Mouse (Mus musculus) forebrain, embryonic 10.5 days (tissue): Measurements from ENCODE around the gene Esr2. TPM values are rescaled to one million over a fixed set of nuclear protein-coding genes. Genes with fewer than 3 reads are reported as not detected.

Source experiments
- DNase-seq: peaks from one replicate; pipeline ENCODE4 v3.0.0-alpha.2; 2017; ENCODE audit warnings: low spot score; ENCODE audit errors: extremely low spot score
- H3K27ac ChIP-seq: fragments of 300-500 bp; sonication (generic); 2 replicates; pipeline ENCODE4 v1.5.1; 2016; ENCODE audit warnings: mild to moderate bottlenecking
- H3K27me3 ChIP-seq: fragments of 300-500 bp; sonication (generic); 2 replicates; pipeline ENCODE4 v1.6.1; 2016; ENCODE audit warnings: mild to moderate bottlenecking; ENCODE audit not compliant: poor library complexity, severe bottlenecking
- H3K36me3 ChIP-seq: fragments of 300-500 bp; sonication (generic); replicated peaks from 2 replicates; pipeline ENCODE4 v1.6.1; 2016; ENCODE audit warnings: mild to moderate bottlenecking, moderate library complexity
- H3K4me1 ChIP-seq: fragments of 300-500 bp; sonication (generic); 2 replicates; pipeline ENCODE4 v1.6.1; 2016
- H3K4me3 ChIP-seq: fragments of 300-500 bp; sonication (generic); 2 replicates; pipeline ENCODE4 v1.5.1; 2016; ENCODE audit warnings: mild to moderate bottlenecking, moderate library complexity
- H3K9me3 ChIP-seq: fragments of 300-500 bp; sonication (generic); 2 replicates; pipeline ENCODE4 v1.6.1; 2016; ENCODE audit warnings: mild to moderate bottlenecking, moderate library complexity
- WGBS: fragments of 180-500 bp; shearing (Covaris S2); methylation state at CpG from one replicate; pipeline ENCODE4 v1.1.7; 2016; 5-methylcytosine and 5-hydroxymethylcytosine counted together
- polyA plus RNA-seq: library from polyadenylated mRNA; unstranded; fragments of >200 nt; fragmentation: Nextera tagmentation; extraction: Ambion mirVana; gene quantifications from 2 replicates; pipeline ENCODE4 v1.2.1, GENCODE M21; 2016

Esr2 gene
- polyA plus RNA-seq, 1 experiment from 2014 or later: 0.47 TPM

- WGBS: 87% methylated on average over 6 of the region's 6 CpGs
Measured at GRCm38 (mm10) chr12:76130891-76131290, 46.2 kb downstream of the Esr2 start.

GRCm38 (mm10) chr12:76130281-76130680 lies 46.8 kb downstream of the Esr2 start:
- no peak overlapping the region for H3K4me3 ChIP-seq
- H3K27me3 ChIP-seq: no peaks in the 10 kb centered on the region
- whole genome bisulfite sequencing: 22% methylated on average over 4 of the region's 4 CpGs
- H3K4me1 ChIP-seq: peaks cover 3% of the 10 kb centered on the region; the same call in 1 of the 2 replicates
- DNase-seq: peak; percentile 30
- H3K36me3 ChIP-seq: no peaks in the 10 kb centered on the region
- no peaks in the 10 kb centered on the region for H3K9me3 ChIP-seq
- no peak overlapping the region for H3K27ac ChIP-seq

More at GRCm38 (mm10) chr12:76130891-76131290, 46.2 kb downstream of the Esr2 start:
- DNase-seq: no peak
- Histone ChIP-seq H3K27me3 (no peaks in the 10 kb centered on the region), H3K36me3 (no peaks in the 10 kb centered on the region), H3K4me1 (peaks cover 3% of the 10 kb centered on the region; the same call in 1 of the 2 replicates), H3K4me3 (no peak overlapping the region), H3K9me3 (no peaks in the 10 kb centered on the region), H3K27ac (no peak overlapping the region)

- DNase-seq: no peak
- Histone ChIP-seq H3K9me3 (no peaks in the 10 kb centered on the region), H3K4me3 (no peak overlapping the region), H3K4me1 (peaks cover 3% of the 10 kb centered on the region; the same call in 1 of the 2 replicates), H3K27ac (no peak overlapping the region), H3K36me3 (no peaks in the 10 kb centered on the region), H3K27me3 (no peaks in the 10 kb centered on the region)
- WGBS: 89% methylated on average over 10 of the region's 10 CpGs
Measured at GRCm38 (mm10) chr12:76128831-76129230, 48.2 kb downstream of the Esr2 start.

GRCm38 (mm10) chr12:76128306-76128705 lies 48.8 kb downstream of the Esr2 start:
- 77% methylated on average over 3 of the region's 3 CpGs for WGBS
- no peak for DNase-seq

DNA sequence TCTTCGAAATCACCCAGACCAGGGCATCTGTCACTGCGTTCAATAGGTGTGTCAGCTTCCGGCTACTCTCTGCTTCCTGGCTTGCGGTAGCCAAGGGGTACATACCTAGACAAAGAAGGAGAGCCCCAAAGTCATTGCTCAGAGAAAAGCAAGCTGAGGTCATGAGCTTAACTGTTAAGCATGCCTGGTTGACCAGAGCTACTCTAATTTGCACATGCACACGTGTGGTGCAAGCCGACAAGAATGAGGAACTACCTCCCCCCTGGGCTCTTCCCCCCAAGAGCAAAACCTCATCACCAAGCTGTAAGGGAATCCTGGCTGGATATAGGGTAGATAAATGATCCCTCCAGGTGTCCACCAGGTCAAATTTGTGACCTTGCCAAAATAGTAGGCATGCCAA lies 53.8 kb downstream of the Esr2 start:
- no peaks in the 10 kb centered on the region for H3K4me1 ChIP-seq
- H3K27me3 ChIP-seq: no peaks in the 10 kb centered on the region
- H3K4me3 ChIP-seq: no peak overlapping the region
- no peak overlapping the region for H3K27ac ChIP-seq
- H3K9me3 ChIP-seq: no peaks in the 10 kb centered on the region
- WGBS: 96% methylated on average over 6 of the region's 6 CpGs
- DNase-seq: no peak
- no peaks in the 10 kb centered on the region for H3K36me3 ChIP-seq

More at GRCm38 (mm10) chr12:76128306-76128705, 48.8 kb downstream of the Esr2 start:
- Histone ChIP-seq H3K36me3 (no peaks in the 10 kb centered on the region), H3K4me3 (no peak overlapping the region), H3K27ac (no peak overlapping the region), H3K27me3 (no peaks in the 10 kb centered on the region), H3K9me3 (no peaks in the 10 kb centered on the region), H3K4me1 (peaks cover 3% of the 10 kb centered on the region; the same call in 1 of the 2 replicates)

- H3K4me1 ChIP-seq: peaks cover 6% of the 10 kb centered on the region; the same call in 1 of the 2 replicates
- no peaks in the 10 kb centered on the region for H3K9me3 ChIP-seq
- H3K36me3 ChIP-seq: peaks cover 1% of the 10 kb centered on the region; the same call in 1 of the 2 replicates
- WGBS: 87% methylated on average over 4 of the region's 4 CpGs
- H3K27ac ChIP-seq: no peak overlapping the region
- H3K27me3 ChIP-seq: no peaks in the 10 kb centered on the region
- no peak overlapping the region for H3K4me3 ChIP-seq
- DNase-seq: no peak
Measured at GRCm38 (mm10) chr12:76117632-76118153, 59.4 kb downstream of the Esr2 start.

- H3K4me3 ChIP-seq: no peak overlapping the region
- no peaks in the 10 kb centered on the region for H3K9me3 ChIP-seq
- H3K27ac ChIP-seq: no peak overlapping the region
- peaks cover 12% of the 10 kb centered on the region for H3K36me3 ChIP-seq
- H3K27me3 ChIP-seq: no peaks in the 10 kb centered on the region
- WGBS: 84% methylated on average over 4 of the region's 4 CpGs
- DNase-seq: no peak
- H3K4me1 ChIP-seq: peaks cover 6% of the 10 kb centered on the region; the same call in 1 of the 2 replicates
Measured at GRCm38 (mm10) chr12:76116577-76116976, 60.5 kb downstream of the Esr2 start.

GRCm38 (mm10) chr12:76111046-76111445 lies 66.0 kb downstream of the Esr2 start:
- Histone ChIP-seq H3K9me3 (no peaks in the 10 kb centered on the region), H3K4me1 (no peaks in the 10 kb centered on the region), H3K27ac (no peak overlapping the region), H3K36me3 (peaks cover 66% of the 10 kb centered on the region), H3K4me3 (no peak overlapping the region), H3K27me3 (no peaks in the 10 kb centered on the region)
- 79% methylated on average over 3 of the region's 3 CpGs for WGBS
- DNase-seq: no peak

GRCm38 (mm10) chr12:76109646-76110405 lies 67.2 kb downstream of the Esr2 start:
- Histone ChIP-seq H3K4me1 (no peaks in the 10 kb centered on the region), H3K36me3 (peaks cover 78% of the 10 kb centered on the region), H3K27ac (no peak overlapping the region), H3K9me3 (no peaks in the 10 kb centered on the region), H3K4me3 (no peak overlapping the region), H3K27me3 (no peaks in the 10 kb centered on the region)
- WGBS: 95% methylated on average over 15 of the region's 15 CpGs
- no peak for DNase-seq

DNA sequence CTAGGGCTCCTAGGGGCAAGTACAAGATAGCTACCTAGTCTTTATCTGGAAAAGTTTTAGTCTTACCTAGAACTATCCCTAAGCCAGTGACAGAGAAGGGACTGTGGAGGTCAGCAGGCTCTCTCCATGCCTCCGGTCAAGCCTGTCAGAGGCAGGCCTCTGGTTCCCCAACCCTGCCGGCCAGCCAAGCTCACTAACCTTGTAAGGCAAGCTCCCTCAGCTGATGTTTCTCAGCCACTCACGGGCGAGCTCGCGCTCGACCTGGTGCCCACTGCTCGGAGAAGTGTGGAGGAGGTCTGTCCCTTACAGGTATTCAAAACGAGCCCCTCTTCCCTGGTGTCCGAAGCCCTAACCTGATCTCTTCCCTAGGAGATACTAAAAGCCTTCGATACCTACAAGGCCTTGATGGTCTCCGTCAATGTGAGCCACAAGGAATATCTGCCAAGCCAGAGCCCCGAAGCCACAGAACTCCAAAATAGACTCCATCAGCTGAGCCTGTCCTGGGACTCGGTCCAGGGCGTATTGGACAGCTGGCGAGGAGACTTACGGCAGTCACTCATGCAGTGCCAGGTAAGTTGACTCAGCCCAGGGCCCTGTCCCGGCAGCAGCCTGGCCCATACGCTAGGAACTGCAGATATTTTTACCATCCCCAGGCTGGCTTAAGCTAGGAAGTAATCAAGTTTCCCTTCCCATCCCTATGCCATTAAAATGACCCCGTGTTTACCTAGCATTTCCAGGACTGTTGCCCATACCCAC lies 72.3 kb downstream of the Esr2 start:
- Histone ChIP-seq H3K4me3 (no peak overlapping the region), H3K27me3 (no peaks in the 10 kb centered on the region), H3K4me1 (no peaks in the 10 kb centered on the region), H3K9me3 (peaks cover 8% of the 10 kb centered on the region; the same call in 1 of the 2 replicates), H3K27ac (no peak overlapping the region), H3K36me3 (peaks cover 100% of the 10 kb centered on the region)
- 91% methylated on average over 20 of the region's 20 CpGs for WGBS
- no peak for DNase-seq

- 94% methylated on average over 12 of the region's 12 CpGs for WGBS
- no peaks in the 10 kb centered on the region for H3K27me3 ChIP-seq
- peaks cover 100% of the 10 kb centered on the region for H3K36me3 ChIP-seq
Measured at GRCm38 (mm10) chr12:76102621-76103020, 74.4 kb downstream of the Esr2 start.

DNA sequence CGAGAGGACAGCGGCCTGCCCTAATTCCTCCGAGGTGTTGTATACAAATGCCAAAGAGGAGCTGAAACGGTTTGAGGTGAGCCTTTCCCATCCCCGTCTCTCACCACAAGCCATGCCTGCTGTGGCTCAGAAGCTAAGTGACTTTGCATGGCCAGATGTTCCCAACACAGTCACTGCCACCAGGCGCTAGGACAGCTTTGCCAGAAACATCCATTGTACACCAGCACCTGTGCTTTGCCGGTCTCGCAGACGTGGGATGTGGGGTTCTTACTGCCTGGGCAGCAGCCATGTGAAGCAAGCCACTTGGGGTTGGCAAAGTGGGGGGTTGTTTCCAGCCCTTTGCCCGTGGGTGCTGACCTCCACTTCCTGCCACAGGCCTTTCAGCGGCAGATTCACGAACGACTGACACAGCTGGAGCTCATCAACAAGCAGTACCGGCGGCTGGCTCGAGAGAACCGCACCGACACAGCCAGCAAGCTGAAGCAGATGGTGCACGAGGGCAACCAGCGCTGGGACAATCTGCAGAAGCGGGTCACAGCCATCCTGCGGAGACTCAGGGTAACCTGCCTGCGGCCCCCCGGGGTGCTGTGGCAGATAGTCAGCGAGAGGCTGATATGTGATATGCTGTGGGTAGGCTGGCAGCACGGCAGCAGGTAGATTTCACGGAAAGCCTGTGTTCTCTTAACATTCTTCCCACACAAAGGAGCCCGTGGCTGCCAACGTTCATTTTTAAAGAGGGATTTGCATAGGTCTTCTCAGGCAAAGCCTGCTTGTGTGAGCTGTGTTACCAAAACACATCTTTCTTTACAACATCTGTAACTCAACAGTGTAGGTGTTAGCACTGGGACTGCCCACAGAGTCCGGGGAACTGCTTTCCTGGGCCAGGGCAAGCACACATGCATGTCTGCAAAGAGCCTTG lies 81.7 kb downstream of the Esr2 start:
- DNase-seq: no peak
- Histone ChIP-seq H3K9me3 (peaks cover 11% of the 10 kb centered on the region; the same call in 1 of the 2 replicates), H3K4me1 (no peaks in the 10 kb centered on the region; the same call in 1 of the 2 replicates), H3K4me3 (no peak overlapping the region), H3K27me3 (no peaks in the 10 kb centered on the region), H3K36me3 (peaks cover 93% of the 10 kb centered on the region), H3K27ac (no peak overlapping the region)
- 74% methylated on average over 30 of the region's 30 CpGs for WGBS

More at GRCm38 (mm10) chr12:76102621-76103020, 74.4 kb downstream of the Esr2 start:
- no peak for DNase-seq
- Histone ChIP-seq H3K4me3 (no peak overlapping the region), H3K27ac (no peak overlapping the region), H3K4me1 (no peaks in the 10 kb centered on the region), H3K9me3 (peaks cover 13% of the 10 kb centered on the region; the same call in 1 of the 2 replicates)
